Mouse (Mus musculus) embryo, embryonic 10 days (tissue): Measurements from ENCODE around the gene Zer1.
A peak's percentile ranks its signal among the peaks of the same experiment; 100 is the strongest.
"Not testable (repeated sequence)": the region's sequence is repeated elsewhere in the genome, so short reads cannot be mapped to it uniquely, and the experiment has no call there.

Experiments used
- DNase-seq: peaks from one replicate; pipeline ENCODE4 v3.0.0-alpha.2; 2015; ENCODE audit warnings: low spot score

Zer1 gene

GRCm38 (mm10) chr2:30077502-30078348 is 46.7 kb downstream of the Zer1 start, which contains the start of gene Pkn3:
TSS of gene Pkn3 (plus strand) at chr2:30077684.
- DNase-seq = peak; percentile 94

DNA sequence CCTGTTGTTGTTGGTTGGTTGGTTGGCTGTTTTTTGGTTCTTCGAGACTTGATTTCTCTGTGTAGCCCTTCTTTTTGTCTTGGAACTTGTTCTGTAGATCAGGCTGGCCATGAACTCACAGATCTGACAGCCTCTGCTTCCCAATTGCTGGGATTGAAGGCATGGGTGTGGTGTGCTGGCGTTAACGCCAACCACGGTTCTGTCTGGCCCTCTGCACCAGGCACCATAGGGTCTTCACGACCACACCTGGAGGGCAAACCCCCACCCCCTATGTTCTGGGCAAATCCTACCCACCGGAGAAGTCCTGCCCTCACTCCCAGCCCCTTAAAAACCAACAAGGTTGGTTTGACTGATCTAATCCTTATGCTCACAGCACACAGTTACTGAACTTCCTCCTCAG is 47.4 kb downstream of the Zer1 start:
- DNase-seq = no peak

GRCm38 (mm10) chr2:30076439-30076838 is 47.9 kb downstream of the Zer1 start:
- no peak for DNase-seq

GRCm38 (mm10) chr2:30075625-30076024 is 48.8 kb downstream of the Zer1 start:
- DNase-seq = no peak

- no peak for DNase-seq
These were observed 51.1 kb downstream of the Zer1 start for GRCm38 (mm10) chr2:30073285-30073684.

DNA sequence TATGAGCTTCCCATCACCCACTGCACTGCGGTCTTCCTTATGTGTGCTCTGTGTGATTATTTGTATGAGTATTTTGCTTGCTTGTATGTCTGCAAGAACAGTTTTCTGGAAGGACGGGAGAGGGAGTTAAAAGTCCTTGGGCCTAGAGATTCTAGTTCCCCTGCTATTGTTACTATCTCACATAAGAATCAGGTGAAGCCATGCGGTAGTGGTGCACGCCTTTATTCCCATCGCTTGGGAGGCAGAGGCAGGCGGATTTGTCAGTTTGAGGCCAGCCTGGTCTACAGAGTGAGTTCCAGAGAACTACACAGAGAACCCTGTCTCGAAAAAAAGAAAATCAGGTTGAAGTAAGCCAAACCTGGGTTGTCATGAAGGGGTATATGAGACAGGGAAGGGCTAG is 51.5 kb downstream of the Zer1 start:
- no peak for DNase-seq

GRCm38 (mm10) chr2:30067962-30068361 is 56.4 kb downstream of the Zer1 start:
- DNase-seq = no peak

- peak; percentile 64 for DNase-seq
These were observed 57.1 kb downstream of the Zer1 start for GRCm38 (mm10) chr2:30067031-30067888.

DNA sequence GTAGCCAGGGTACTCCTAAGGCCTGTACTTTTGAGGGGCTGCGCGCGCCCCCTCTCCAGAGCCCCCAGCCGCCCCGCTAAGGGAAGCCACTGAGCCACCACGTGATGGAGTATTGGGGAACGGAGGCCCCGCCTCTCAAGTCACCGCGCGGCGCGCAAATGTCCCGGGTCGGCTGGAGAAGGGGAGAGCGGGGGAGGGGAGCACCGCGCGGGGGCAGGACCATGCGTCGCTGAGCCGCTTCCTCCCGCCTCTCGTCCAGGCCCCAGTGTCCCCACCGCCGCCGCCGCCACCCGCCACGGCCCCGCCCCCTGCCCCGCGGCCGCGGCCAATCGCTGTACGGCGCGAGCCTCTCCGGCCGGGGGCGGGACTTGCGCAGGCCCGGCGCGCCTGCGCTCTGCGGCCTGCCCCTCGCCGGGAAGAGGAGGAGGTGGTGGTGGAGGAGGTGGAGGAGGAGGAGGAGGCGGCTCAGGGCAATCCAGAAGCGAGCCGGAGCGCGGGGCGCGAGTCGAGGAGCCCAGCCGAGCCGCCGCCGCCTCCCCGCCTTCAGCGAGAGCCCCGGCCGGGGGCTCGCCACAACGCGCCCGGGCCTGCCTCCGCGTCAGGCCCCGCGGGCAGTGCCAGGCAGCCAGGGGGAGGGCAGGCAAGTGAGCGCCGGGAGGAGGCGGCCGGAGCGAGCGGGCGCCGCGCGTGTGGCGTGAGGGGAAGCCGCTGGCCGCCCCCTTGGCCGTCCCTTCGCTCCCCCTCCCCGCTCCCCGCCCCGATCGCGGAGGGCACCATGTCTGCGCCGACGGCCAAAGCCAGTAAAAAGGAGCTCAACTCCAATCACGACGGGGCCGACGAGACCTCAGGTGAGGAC is 58.1 kb downstream of the Zer1 start:
- DNase-seq = peak; percentile 97

- no peak for DNase-seq
These were observed 60.1 kb downstream of the Zer1 start for GRCm38 (mm10) chr2:30064298-30064697.

GRCm38 (mm10) chr2:30063791-30064190 is 60.6 kb downstream of the Zer1 start:
- no peak for DNase-seq

GRCm38 (mm10) chr2:30063235-30063634 is 61.1 kb downstream of the Zer1 start:
- DNase-seq = no peak

DNA sequence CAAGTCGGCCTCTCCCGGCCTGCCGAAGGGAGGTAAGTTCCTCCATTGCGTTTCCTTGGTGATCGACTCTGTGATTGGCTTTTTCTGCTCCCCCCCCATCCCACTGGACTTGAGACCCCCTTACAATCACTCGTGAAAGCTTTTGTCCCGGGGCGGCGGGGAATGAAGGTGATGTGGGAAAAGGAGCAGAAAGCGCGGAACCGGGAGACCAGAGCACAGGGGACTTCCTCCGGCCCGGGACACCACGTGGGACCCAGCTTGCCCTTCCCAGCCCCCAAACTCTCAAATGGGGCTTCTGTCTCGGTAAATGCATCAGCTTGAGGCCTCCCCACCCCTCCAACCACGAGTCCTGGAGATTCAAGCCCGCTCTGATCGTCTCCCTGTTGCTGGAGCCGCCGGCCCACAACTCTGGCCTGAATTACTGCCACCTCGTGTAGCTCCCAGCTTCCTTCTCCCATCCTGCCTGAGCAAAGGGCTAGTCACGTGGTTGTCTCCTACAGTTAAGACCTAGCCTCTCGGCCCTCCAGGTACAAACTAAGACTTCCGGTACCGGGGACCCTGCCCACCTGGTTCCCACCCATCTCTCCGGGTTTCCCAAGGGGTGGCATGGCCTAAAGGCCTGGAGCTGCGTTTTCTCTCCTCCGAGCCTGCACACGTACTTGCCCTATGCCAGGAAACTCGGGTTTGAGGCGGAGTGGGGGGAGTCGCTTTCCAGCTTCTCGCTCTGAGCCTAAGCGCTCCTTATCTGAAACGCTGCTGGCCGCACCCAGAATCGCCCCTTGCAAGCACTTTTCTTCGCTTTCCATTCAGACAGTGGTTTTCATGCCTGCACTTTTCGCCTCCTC is 61.9 kb downstream of the Zer1 start:
- DNase-seq = peak; percentile 83

GRCm38 (mm10) chr2:30061215-30062166 is 62.9 kb downstream of the Zer1 start:
- peak; percentile 90 for DNase-seq

GRCm38 (mm10) chr2:30058418-30058817 is 66.0 kb downstream of the Zer1 start:
- peak; percentile 44 for DNase-seq

DNA sequence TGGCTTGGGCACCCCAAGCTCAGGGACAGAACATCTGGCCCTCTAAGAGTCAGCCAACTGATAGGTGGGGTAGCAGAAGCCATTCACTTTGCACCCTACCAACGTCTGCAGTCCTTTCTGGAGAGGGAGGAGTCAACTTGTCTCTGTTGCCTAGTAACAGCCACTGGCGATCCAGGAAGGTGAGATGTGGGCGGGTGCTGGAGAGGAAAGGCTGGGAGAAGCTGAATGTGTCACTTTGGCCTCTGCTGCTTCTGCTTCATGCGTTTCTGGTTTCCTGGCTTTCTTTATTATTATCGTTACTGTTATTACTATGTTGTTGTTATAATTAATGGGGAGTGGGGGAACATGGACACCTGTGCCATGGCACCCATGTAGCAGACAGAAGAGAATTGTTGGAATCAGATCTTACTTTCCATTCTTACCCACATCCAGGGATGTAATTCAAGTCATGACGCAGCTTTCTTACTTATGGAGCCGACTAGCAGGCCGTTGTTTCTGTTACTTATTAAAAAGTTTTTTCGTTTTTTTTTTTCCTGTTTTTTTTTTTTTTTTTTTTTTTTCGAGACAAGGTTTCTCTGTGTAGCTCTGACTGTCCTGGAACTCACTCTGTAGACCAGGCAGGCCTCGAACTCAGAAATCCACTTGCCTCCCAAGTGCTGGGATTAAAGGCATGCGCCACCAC is 67.0 kb downstream of the Zer1 start, which contains the start of gene Set:
Set (plus strand) TSS at position 156 of the 682 bp plus-strand sequence.
- DNase-seq = peak; percentile 73

DNA sequence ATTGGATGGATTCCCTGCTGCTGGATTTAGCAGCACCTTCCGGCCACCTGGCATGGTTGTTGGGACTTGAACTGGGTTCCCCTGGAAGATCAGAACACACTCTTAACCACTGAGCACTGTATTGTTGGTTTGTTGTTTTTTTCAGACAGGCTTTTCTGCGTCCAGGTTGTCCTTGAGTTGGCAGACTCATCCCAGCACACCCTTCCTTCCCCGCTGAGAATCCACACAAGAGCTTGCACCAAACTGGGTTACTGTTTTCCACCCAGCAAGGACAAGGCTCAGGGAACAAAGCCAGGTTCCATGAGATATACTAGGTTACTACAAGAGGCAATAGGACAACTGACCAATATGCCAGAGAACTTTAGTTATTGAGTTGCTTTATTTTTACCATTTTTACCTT is 67.6 kb downstream of the Zer1 start:
- DNase-seq = no peak

DNA sequence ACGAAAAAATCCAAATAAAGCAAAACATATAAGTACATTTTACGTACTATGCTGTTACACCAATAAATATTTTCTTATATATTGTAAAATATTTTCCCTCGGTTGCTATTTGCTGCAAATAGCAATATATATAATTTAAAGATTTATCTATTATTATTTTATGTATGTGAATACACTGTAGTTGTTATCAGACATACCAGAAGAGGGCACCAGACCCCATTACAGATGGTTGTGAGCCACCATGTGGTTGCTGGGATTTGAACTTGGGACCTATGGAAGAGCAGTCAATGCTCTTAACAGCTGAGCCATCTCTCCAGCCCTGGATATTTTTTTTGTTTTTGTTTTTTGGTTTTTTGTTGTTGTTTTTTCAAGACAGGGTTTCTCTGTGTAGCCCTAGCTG is 69.1 kb downstream of the Zer1 start:
- not testable (repeated sequence) for DNase-seq
